Mouse (Mus musculus) testis, adult 2 months (tissue): ENCODE data around the gene Zfp462.

Experiments
- CTCF ChIP-seq: fragments of 200-500 bp; IDR thresholded peaks from 2 replicates; pipeline ENCODE4 v1.5.1; 2012; ENCODE audit warnings: low read depth, mild to moderate bottlenecking, inconsistent platforms, low read length, moderate library complexity; ENCODE audit not compliant: control insufficient read depth, insufficient read depth, insufficient replicate concordance
- POLR2A ChIP-seq: fragments of 200-500 bp; IDR thresholded peaks from 2 replicates; pipeline ENCODE4 v1.6.1; 2012; ENCODE audit warnings: low read depth, mild to moderate bottlenecking, inconsistent platforms, low read length, moderate library complexity; ENCODE audit not compliant: control insufficient read depth

DNA sequence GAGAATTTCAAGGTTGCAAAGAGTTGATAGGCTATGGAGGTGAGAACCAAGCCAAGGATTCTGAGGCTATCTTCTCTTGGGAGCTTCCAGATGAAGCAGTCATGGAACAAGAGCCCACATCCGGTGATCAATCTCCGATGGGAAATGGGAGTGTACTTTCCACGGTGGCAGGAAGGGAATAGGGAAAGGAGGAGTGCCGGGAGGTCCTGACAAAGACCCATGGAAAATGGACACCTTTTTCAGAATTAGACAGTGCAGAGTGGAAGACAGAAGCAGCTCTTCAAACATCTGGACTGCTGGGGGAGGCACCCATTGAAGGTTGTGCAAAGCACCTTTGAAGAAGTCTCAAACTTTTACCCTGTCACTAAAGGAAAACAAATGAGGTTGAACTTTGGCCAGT lies 41.8 kb downstream of the Zfp462 start:
- TF ChIP-seq POLR2A (no peak), CTCF (no peak)
